Mouse (Mus musculus) olfactory bulb, adult 2 months (tissue): Measurements from ENCODE around the gene Ulk3.

Experiments
- CTCF ChIP-seq: fragments of 200-500 bp; IDR thresholded peaks from 2 replicates; pipeline ENCODE4 v1.5.1; 2012; ENCODE audit warnings: low read depth, mild to moderate bottlenecking, low read length, moderate library complexity; ENCODE audit not compliant: insufficient read depth
- POLR2A ChIP-seq: fragments of 200-500 bp; IDR thresholded peaks from 2 replicates; pipeline ENCODE4 v1.6.1; 2012; ENCODE audit warnings: mild to moderate bottlenecking, low read depth, low read length, moderate library complexity; ENCODE audit not compliant: insufficient read depth

DNA sequence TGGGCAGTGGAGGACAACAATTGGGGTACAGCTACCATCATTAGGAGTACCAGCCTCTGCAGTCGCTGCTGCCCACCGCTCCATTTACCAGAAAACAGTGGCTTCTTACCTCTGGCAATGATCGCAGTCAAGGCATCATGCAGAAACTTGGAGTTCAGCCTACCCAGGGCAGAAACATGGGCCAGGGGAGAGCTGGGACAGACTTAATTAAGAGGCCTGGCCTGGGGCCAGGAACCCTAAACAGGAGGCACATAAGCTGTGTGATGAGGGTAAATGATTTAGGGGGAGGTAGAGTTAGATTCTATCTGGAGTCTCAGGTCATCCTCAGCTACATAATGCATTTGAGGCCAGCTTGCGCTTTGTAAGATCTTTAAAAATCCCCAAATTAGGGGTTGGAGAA is 40.1 kb upstream of the Ulk3 start:
- TF ChIP-seq POLR2A (no peak), CTCF (no peak)
